Mouse (Mus musculus) MEL (cell line): ENCODE measurements around the gene Gm43552. TPM values are rescaled to one million over a fixed set of nuclear protein-coding genes. Genes with fewer than 3 reads are reported as not detected.

Experiments used
- DNase-seq: peaks from one replicate; pipeline ENCODE4 v3.0.0; 2011; ENCODE audit warnings: low read depth, low spot score
- H3K27ac ChIP-seq: 2 replicates; pipeline ENCODE4 v1.5.1; 2012; ENCODE audit warnings: low read depth, mild to moderate bottlenecking, control low read depth, low read length, moderate library complexity; ENCODE audit not compliant: control insufficient read depth
- H3K27me3 ChIP-seq, 2 experiments: fragments of 150-350 bp in 1 of 2; sonication (generic) in 1 of 2; 2 replicates each; pipeline ENCODE4 v1.6.1; 2012; ENCODE audit warnings: low read length in 2 of 2, mild to moderate bottlenecking in 2 of 2, improper control_type of control experiment in 1 of 2, moderate library complexity in 1 of 2; ENCODE audit not compliant: insufficient read depth in 2 of 2, control insufficient read depth in 1 of 2
- H3K36me3 ChIP-seq, 2 experiments: 2 replicates each; pipeline ENCODE4 v1.6.1; 2012 to 2014; ENCODE audit warnings: low read length in 2 of 2, improper control_type of control experiment in 1 of 2, inconsistent platforms in 1 of 2, mild to moderate bottlenecking in 1 of 2; ENCODE audit not compliant: insufficient read depth in 2 of 2, control insufficient read depth in 1 of 2
- H3K4me1 ChIP-seq, 2 experiments: fragments of 150-350 bp in 1 of 2; sonication (generic) in 1 of 2; 2 replicates each; pipeline ENCODE4 v1.6.1; 2012; ENCODE audit warnings: low read length in 2 of 2, improper control_type of control experiment in 1 of 2, mild to moderate bottlenecking in 1 of 2; ENCODE audit not compliant: insufficient read depth in 2 of 2, control insufficient read depth in 1 of 2
- H3K4me3 ChIP-seq, 2 experiments: fragments of 150-350 bp in 1 of 2; sonication (generic) in 1 of 2; 2 replicates each; pipeline ENCODE4 v1.5.1; 2012; ENCODE audit warnings: low read depth in 2 of 2, low read length in 2 of 2, mild to moderate bottlenecking in 2 of 2, moderate library complexity in 2 of 2, control low read depth in 1 of 2, improper control_type of control experiment in 1 of 2; ENCODE audit not compliant: control insufficient read depth in 1 of 2, insufficient read depth in 1 of 2
- H3K79me2 ChIP-seq: 2 replicates; pipeline ENCODE4 v1.6.1; 2012; ENCODE audit warnings: mild to moderate bottlenecking, low read length, moderate library complexity; ENCODE audit not compliant: control insufficient read depth, poor library complexity, insufficient read depth
- H3K9ac ChIP-seq: 2 replicates; pipeline ENCODE4 v1.6.1; 2012; ENCODE audit warnings: low read depth, mild to moderate bottlenecking, control low read depth, low read length, moderate library complexity; ENCODE audit not compliant: control insufficient read depth, poor library complexity, severe bottlenecking
- H3K9me3 ChIP-seq: fragments of 150-350 bp; sonication (generic); replicated peaks from 2 replicates; pipeline ENCODE4 v1.6.1; 2012; ENCODE audit warnings: mild to moderate bottlenecking, low read length, improper control_type of control experiment, moderate library complexity; ENCODE audit not compliant: insufficient read depth
- BHLHE40 ChIP-seq: IDR thresholded peaks from 2 replicates; pipeline ENCODE4 v1.6.1; 2012; ENCODE audit warnings: low read depth, mild to moderate bottlenecking, inconsistent platforms, low read length, improper control_type of control experiment, borderline replicate concordance
- CHD1 ChIP-seq: IDR thresholded peaks from 2 replicates; pipeline ENCODE4 v1.6.1; 2012; ENCODE audit warnings: low read depth, mild to moderate bottlenecking, inconsistent platforms, low read length, improper control_type of control experiment
- ELF1 ChIP-seq: IDR thresholded peaks from 2 replicates; pipeline ENCODE4 v1.6.1; 2014; ENCODE audit warnings: low read depth, mild to moderate bottlenecking, inconsistent platforms, low read length, improper control_type of control experiment, moderate library complexity
- EP300 ChIP-seq, 2 experiments: IDR thresholded peaks; 2 replicates each; pipeline ENCODE4 v1.6.1; 2011; ENCODE audit warnings: improper control_type of control experiment in 2 of 2, low read length in 2 of 2, low read depth in 1 of 2, mild to moderate bottlenecking in 1 of 2
- ETS1 ChIP-seq: IDR thresholded peaks from 2 replicates; pipeline ENCODE4 v1.6.1; 2012; ENCODE audit warnings: low read depth, mild to moderate bottlenecking, inconsistent platforms, low read length, improper control_type of control experiment, moderate library complexity
- MAFK ChIP-seq: IDR thresholded peaks from 2 replicates; pipeline ENCODE4 v1.6.1; 2011; ENCODE audit warnings: low read depth, mild to moderate bottlenecking, low read length, improper control_type of control experiment, borderline replicate concordance
- POLR2A ChIP-seq, 2 experiments: IDR thresholded peaks; 2 replicates each; pipeline ENCODE4 v1.6.1; 2011 to 2012; ENCODE audit warnings: low read length in 2 of 2, mild to moderate bottlenecking in 2 of 2, control low read depth in 1 of 2, improper control_type of control experiment in 1 of 2, low read depth in 1 of 2, moderate library complexity in 1 of 2; ENCODE audit not compliant: control insufficient read depth in 1 of 2, insufficient read depth in 1 of 2, poor library complexity in 1 of 2
- RCOR1 ChIP-seq: IDR thresholded peaks from 2 replicates; pipeline ENCODE4 v1.6.1; 2012; ENCODE audit warnings: low read depth, mild to moderate bottlenecking, inconsistent platforms, low read length, improper control_type of control experiment
- SMC3 ChIP-seq: IDR thresholded peaks from 2 replicates; pipeline ENCODE4 v1.6.1; 2011; ENCODE audit warnings: low read depth, low read length, improper control_type of control experiment
- TBP ChIP-seq: IDR thresholded peaks from 2 replicates; pipeline ENCODE4 v1.8.0; 2011; ENCODE audit warnings: low read depth, low read length, improper control_type of control experiment
- TCF12 ChIP-seq: IDR thresholded peaks from 2 replicates; pipeline ENCODE4 v1.6.1; 2014; ENCODE audit warnings: low read depth, mild to moderate bottlenecking, inconsistent platforms, low read length, improper control_type of control experiment, moderate library complexity
- UBTF ChIP-seq: IDR thresholded peaks from 2 replicates; pipeline ENCODE4 v1.6.1; 2012; ENCODE audit warnings: low read depth, mild to moderate bottlenecking, inconsistent platforms, low read length, improper control_type of control experiment, moderate library complexity, borderline replicate concordance; ENCODE audit not compliant: insufficient read depth
- USF2 ChIP-seq, 2 experiments: IDR thresholded peaks; 2 replicates each; pipeline ENCODE4 v1.6.1; 2011 to 2012; ENCODE audit warnings: improper control_type of control experiment in 2 of 2, low read length in 2 of 2, borderline replicate concordance in 1 of 2, inconsistent platforms in 1 of 2, low read depth in 1 of 2, mild to moderate bottlenecking in 1 of 2; ENCODE audit not compliant: insufficient read depth in 1 of 2
- ZKSCAN1 ChIP-seq: IDR thresholded peaks from 2 replicates; pipeline ENCODE4 v1.6.1; 2012; ENCODE audit warnings: low read depth, mild to moderate bottlenecking, inconsistent platforms, low read length, improper control_type of control experiment, moderate library complexity
- ZMIZ1 ChIP-seq: IDR thresholded peaks from 2 replicates; pipeline ENCODE4 v1.6.1; 2012; ENCODE audit warnings: low read depth, mild to moderate bottlenecking, inconsistent platforms, low read length, improper control_type of control experiment, moderate library complexity
- ZNF384 ChIP-seq: IDR thresholded peaks from 2 replicates; pipeline ENCODE4 v1.6.1; 2012; ENCODE audit warnings: low read depth, mild to moderate bottlenecking, inconsistent platforms, low read length, improper control_type of control experiment
- polyA plus RNA-seq, 2 experiments: library from polyadenylated mRNA; stranded (reverse) in 1 of 2; unstranded in 1 of 2; fragments of >175 nt in 1 of 2; fragments of >200 nt in 1 of 2; gene quantifications; 2 replicates each; pipeline versions ENCODE4 v1.2.1 to v1.2.4; 2012; ENCODE audit warnings: low replicate concordance in 2 of 2, low read depth in 1 of 2; ENCODE audit not compliant: insufficient read length in 2 of 2, insufficient read depth in 1 of 2, missing spikeins in 1 of 2
- total RNA-seq: library from RNA; depleted of rRNA; stranded (reverse); fragments of 300-350 nt; gene quantifications from 2 replicates; pipeline ENCODE4 v1.2.3, GENCODE M21; 2012

Gm43552 gene
- total and polyA plus RNA-seq, 3 experiments, result 1.7 TPM; not detected in 2

- peaks cover 10 to 29% of the 10 kb centered on the region in 2 experiments for H3K4me1 ChIP-seq
- H3K9ac ChIP-seq, result no peak overlapping the region
- peaks cover 0 to 22% of the 10 kb centered on the region in 2 experiments; a peak in 2 of 4 replicates for H3K36me3 ChIP-seq
- H3K9me3 ChIP-seq, result no peaks in the 10 kb centered on the region
- TF ChIP-seq ZNF384 (0 out of 2 replicates have a peak, but pooled peaks have one; percentile 2), BHLHE40 (no peak)
- no peaks in the 10 kb centered on the region for H3K27me3 ChIP-seq
- no peaks in the 10 kb centered on the region for H3K79me2 ChIP-seq
- no peak overlapping the region for H3K27ac ChIP-seq
- H3K4me3 ChIP-seq, result no peak overlapping the region
- no peak for DNase-seq
Measured at GRCm38 (mm10) chr5:65486514-65486913, 6.1 kb downstream of the Gm43552 start.

DNA sequence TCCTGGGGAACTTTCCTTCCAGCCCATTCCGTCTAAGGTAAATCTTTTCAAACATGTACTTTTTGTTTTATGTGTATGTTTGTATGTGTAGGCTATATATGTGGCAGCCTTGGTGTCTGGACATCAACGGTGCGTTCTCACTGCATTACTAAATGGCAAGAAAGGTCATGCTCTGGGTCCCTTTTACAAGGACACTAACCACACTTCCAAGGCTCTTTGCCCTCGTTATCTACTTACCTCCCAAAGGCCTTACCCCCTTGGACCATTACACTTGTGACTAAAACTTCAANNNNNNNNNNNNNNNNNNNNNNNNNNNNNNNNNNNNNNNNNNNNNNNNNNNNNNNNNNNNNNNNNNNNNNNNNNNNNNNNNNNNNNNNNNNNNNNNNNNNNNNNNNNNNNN, 9.6 kb downstream of the Gm43552 start:
- Histone ChIP-seq H3K9me3 (no peaks in the 10 kb centered on the region), H3K27me3 (no peaks in the 10 kb centered on the region), H3K9ac (no peak overlapping the region), H3K4me3 (no peak overlapping the region), H3K36me3 (peaks cover 0 to 20% of the 10 kb centered on the region in 2 experiments; a peak in 2 of 4 replicates), H3K27ac (no peak overlapping the region), H3K4me1 (peaks cover 6 to 29% of the 10 kb centered on the region in 2 experiments), H3K79me2 (no peaks in the 10 kb centered on the region)
- no peak for DNase-seq
- no peak for TF ChIP-seq RCOR1
- no peak for TF ChIP-seq USF2 (IDR thresholded peaks at IDR 0.05; ENCODE audit: borderline replicate concordance in 1 of 2, insufficient read depth in 1 of 2, low read depth in 1 of 2, low read length in 2 of 2)
- TF ChIP-seq TBP, result no peak
- TF ChIP-seq UBTF, result no peak
- no peak for TF ChIP-seq ETS1
- TF ChIP-seq POLR2A (IDR thresholded peaks at IDR 0.05; ENCODE audit: control insufficient read depth in 1 of 2, insufficient read depth in 1 of 2, low read depth in 1 of 2, low read length in 2 of 2, poor library complexity in 1 of 2), result no peak
- no peak for TF ChIP-seq ZKSCAN1
- no peak for TF ChIP-seq SMC3
- no peak for TF ChIP-seq ZNF384
- TF ChIP-seq CHD1, result no peak
- TF ChIP-seq EP300 (IDR thresholded peaks at IDR 0.05; ENCODE audit: low read depth in 1 of 2, low read length in 2 of 2), result no peak
- TF ChIP-seq ELF1, result no peak
- TF ChIP-seq ZMIZ1, result no peak
- TF ChIP-seq TCF12, result no peak
- TF ChIP-seq MAFK, result no peak
- TF ChIP-seq BHLHE40, result no peak
